Mouse (Mus musculus): ENCODE data around the gene Mpv17l. TPM values are rescaled to one million over a fixed set of nuclear protein-coding genes. Genes with fewer than 3 reads are reported as not detected.
"Not testable (repeated sequence)": the region's sequence is repeated elsewhere in the genome, so short reads cannot be mapped to it uniquely, and the experiment has no call there.

The Mpv17l gene
- total and polyA plus RNA-seq, 2 experiments from 2014 or later, result 2.0 to 2.3 TPM

DNA sequence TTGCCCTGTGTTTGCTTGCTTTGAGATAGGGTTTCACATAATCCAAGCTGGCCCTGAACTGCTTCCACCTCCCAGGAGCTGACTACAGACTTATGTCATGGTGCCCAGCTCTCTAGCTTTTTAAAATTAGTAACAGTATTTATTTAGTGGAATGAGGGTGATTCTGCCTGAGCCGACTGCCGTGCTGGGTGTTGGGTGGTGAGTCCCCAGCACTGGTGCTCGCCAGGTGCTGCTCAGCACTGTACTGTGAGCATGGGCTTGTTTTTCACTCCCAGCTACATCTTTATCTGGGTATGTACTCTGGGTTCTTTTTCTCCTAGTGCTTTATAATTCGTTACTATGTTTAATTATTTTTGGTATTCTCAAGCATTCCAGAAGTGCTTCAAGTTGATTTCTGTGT, 42.2 kb downstream of the Mpv17l start:
- no peaks in the 10 kb centered on the region for H3K36me3 ChIP-seq (replicated peaks; ENCODE audit: control insufficient read depth, insufficient read depth, low read length)
- no peak overlapping the region for H3K4me3 ChIP-seq (ENCODE audit: low read depth, low read length)
- 61% methylated on average over 4 of the region's 4 CpGs for WGBS

DNA sequence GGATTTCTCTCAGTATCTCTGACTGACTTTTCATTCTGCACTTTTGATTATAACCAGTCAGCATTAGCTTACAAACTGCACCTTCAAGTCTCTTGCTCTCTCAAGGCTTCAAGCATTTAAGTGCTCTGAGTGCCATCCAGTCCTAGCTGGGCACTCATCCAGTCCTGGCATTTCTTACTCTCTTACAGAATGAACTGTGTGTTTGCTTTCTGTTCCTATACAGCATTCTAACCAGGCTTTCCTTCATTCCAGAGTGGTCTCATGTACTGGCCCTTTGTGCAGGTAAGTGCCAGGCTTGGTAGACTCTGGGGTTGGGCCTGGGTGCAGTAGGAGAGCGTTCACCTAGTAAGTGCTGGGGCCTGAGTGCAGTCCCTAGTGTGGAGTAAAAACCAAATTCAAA, 43.3 kb downstream of the Mpv17l start:
- Histone ChIP-seq H3K4me1 (ENCODE audit: control insufficient read depth, insufficient read depth) (no peaks in the 10 kb centered on the region), H3K4me3 (ENCODE audit: low read depth, low read length) (no peak overlapping the region), H3K4me2 (ENCODE audit: low read depth, low read length) (no peak overlapping the region), H3K27ac (ENCODE audit: low read depth) (no peak overlapping the region), H3K9me3 (replicated peaks; ENCODE audit: control insufficient read depth, low read length) (no peaks in the 10 kb centered on the region), H3K27me3 (ENCODE audit: control insufficient read depth, insufficient read depth, low read length) (peaks cover under 1% of the 10 kb centered on the region; the same call in 1 of the 2 replicates), H3K9ac (replicated peaks; ENCODE audit: low read depth, low read length) (no peak overlapping the region), H3K36me3 (replicated peaks; ENCODE audit: control insufficient read depth, insufficient read depth, low read length) (no peaks in the 10 kb centered on the region)
- WGBS, result 93% methylated on average over 1 of the region's 1 CpGs
- no peak for ATAC-seq (ENCODE audit: insufficient read depth, low read depth)
- DNase-seq (ENCODE audit: low spot score), result no peak
- TF ChIP-seq CTCF (IDR thresholded peaks at IDR 0.05; ENCODE audit: low read depth) (no peak), EP300 (IDR thresholded peaks at IDR 0.05; ENCODE audit: low read depth) (no peak)

More for the DNA sequence above, 42.2 kb downstream of the Mpv17l start:
- Histone ChIP-seq H3K4me1 (ENCODE audit: control insufficient read depth, insufficient read depth) (no peaks in the 10 kb centered on the region), H3K9ac (replicated peaks; ENCODE audit: low read depth, low read length) (no peak overlapping the region), H3K9me3 (replicated peaks; ENCODE audit: control insufficient read depth, low read length) (no peaks in the 10 kb centered on the region), H3K27me3 (ENCODE audit: control insufficient read depth, insufficient read depth, low read length) (peaks cover 5% of the 10 kb centered on the region; the same call in 1 of the 2 replicates), H3K4me2 (ENCODE audit: low read depth, low read length) (no peak overlapping the region), H3K27ac (ENCODE audit: low read depth) (no peak overlapping the region)
- TF ChIP-seq EP300 (IDR thresholded peaks at IDR 0.05; ENCODE audit: low read depth) (no peak), CTCF (IDR thresholded peaks at IDR 0.05; ENCODE audit: low read depth) (no peak)
- no peak for DNase-seq (ENCODE audit: low spot score)
- no peak for ATAC-seq (ENCODE audit: insufficient read depth, low read depth)

DNA sequence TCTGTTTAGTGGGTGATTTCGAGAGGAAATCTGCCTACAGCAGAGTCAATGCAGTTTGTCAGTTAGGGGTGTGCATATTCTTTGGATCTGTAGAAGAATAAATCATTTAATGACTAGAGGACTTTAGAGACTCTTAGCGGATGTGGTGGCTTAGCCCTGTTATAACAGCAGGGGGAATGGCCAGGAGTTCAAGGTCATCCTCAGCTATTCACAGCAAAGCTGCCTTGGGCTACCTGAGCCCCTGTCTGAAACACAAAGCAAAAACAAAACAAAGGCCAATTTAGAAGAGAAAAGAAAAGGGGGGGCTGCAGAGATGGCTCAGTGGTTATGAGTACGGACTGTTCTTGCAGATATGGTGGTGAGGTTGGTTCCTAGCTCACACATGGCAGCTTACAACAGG, 48.3 kb downstream of the Mpv17l start:
- no peak overlapping the region for H3K4me2 ChIP-seq (ENCODE audit: low read depth, low read length)
- H3K27me3 ChIP-seq (ENCODE audit: control insufficient read depth, insufficient read depth, low read length), result no peaks in the 10 kb centered on the region
- ATAC-seq (ENCODE audit: insufficient read depth, low read depth), result no peak
- H3K36me3 ChIP-seq (replicated peaks; ENCODE audit: control insufficient read depth, insufficient read depth, low read length), result no peaks in the 10 kb centered on the region
- no peak overlapping the region for H3K27ac ChIP-seq (ENCODE audit: low read depth)
- no peak for DNase-seq (ENCODE audit: low spot score)
- no peak overlapping the region for H3K4me3 ChIP-seq (ENCODE audit: low read depth, low read length)
- TF ChIP-seq EP300 (IDR thresholded peaks at IDR 0.05; ENCODE audit: low read depth) (no peak), CTCF (IDR thresholded peaks at IDR 0.05; ENCODE audit: low read depth) (no peak)
- H3K4me1 ChIP-seq (ENCODE audit: control insufficient read depth, insufficient read depth), result no peaks in the 10 kb centered on the region
- H3K9ac ChIP-seq (replicated peaks; ENCODE audit: low read depth, low read length), result no peak overlapping the region
- H3K9me3 ChIP-seq (replicated peaks; ENCODE audit: control insufficient read depth, low read length), result no peaks in the 10 kb centered on the region
- 77% methylated on average over 3 of the region's 3 CpGs for WGBS

DNA sequence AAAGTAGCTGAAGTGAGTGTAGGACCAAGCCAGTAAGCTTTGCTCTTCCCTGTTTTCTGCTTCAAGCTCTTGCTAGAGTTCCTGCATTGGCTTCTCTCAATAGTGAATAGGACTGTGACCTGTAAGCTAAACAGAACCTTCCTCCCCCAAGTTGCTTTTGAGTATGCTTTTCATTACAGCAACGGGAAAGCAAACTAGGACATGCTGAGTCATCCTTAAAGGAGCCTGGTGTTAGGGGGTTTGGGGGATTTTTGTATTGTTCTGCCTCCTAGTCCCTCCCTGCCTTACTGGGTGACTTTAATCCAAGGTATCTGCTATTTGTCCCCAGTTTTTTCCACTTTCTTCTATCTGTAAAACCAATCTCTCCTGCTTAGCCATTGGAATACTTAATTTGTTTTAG, 59.1 kb downstream of the Mpv17l start:
- H3K27me3 ChIP-seq (ENCODE audit: control insufficient read depth, insufficient read depth, low read length), result no peaks in the 10 kb centered on the region
- TF ChIP-seq EP300 (IDR thresholded peaks at IDR 0.05; ENCODE audit: low read depth) (no peak), CTCF (IDR thresholded peaks at IDR 0.05; ENCODE audit: low read depth) (no peak)
- H3K36me3 ChIP-seq (replicated peaks; ENCODE audit: control insufficient read depth, insufficient read depth, low read length), result no peaks in the 10 kb centered on the region
- no peak overlapping the region for H3K9ac ChIP-seq (replicated peaks; ENCODE audit: low read depth, low read length)
- ATAC-seq (ENCODE audit: insufficient read depth, low read depth) (no peak), DNase-seq (ENCODE audit: low spot score) (no peak)
- H3K9me3 ChIP-seq (replicated peaks; ENCODE audit: control insufficient read depth, low read length), result no peaks in the 10 kb centered on the region
- H3K4me2 ChIP-seq (ENCODE audit: low read depth, low read length), result no peak overlapping the region
- no peak overlapping the region for H3K27ac ChIP-seq (ENCODE audit: low read depth)
- no peaks in the 10 kb centered on the region for H3K4me1 ChIP-seq (ENCODE audit: control insufficient read depth, insufficient read depth)
- 27% methylated on average over 1 of the region's 1 CpGs for WGBS
- no peak overlapping the region for H3K4me3 ChIP-seq (ENCODE audit: low read depth, low read length)

DNA sequence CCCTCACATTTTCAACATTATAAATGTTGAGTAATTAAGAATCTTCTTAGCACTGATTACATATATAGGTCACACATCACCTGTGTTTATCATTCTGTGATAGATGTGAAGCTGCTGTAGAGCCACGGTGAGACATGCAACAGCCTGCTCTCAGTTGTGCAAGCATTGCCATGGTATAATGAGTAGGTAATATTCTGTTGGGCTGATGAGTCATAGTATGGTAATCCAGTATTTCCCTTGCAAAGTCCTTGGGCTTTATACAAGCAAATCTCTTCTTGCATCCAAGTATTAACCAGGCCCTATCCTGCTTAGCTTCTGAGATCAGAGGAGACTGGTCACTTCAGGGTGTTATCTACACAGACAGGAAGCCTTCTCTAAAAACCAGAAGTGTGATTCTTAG, 66.1 kb downstream of the Mpv17l start:
- Histone ChIP-seq H3K27me3 (ENCODE audit: control insufficient read depth, insufficient read depth, low read length) (no peaks in the 10 kb centered on the region), H3K4me3 (ENCODE audit: low read depth, low read length) (no peak overlapping the region), H3K4me2 (ENCODE audit: low read depth, low read length) (no peak overlapping the region), H3K4me1 (ENCODE audit: control insufficient read depth, insufficient read depth) (no peaks in the 10 kb centered on the region), H3K27ac (ENCODE audit: low read depth) (no peak overlapping the region), H3K9me3 (replicated peaks; ENCODE audit: control insufficient read depth, low read length) (no peaks in the 10 kb centered on the region), H3K9ac (replicated peaks; ENCODE audit: low read depth, low read length) (no peak overlapping the region), H3K36me3 (replicated peaks; ENCODE audit: control insufficient read depth, insufficient read depth, low read length) (no peaks in the 10 kb centered on the region)
- no peak for TF ChIP-seq CTCF (IDR thresholded peaks at IDR 0.05; ENCODE audit: low read depth)
- no peak for TF ChIP-seq EP300 (IDR thresholded peaks at IDR 0.05; ENCODE audit: low read depth)
- no peak for DNase-seq (ENCODE audit: low spot score)
- WGBS, result 80% methylated on average over 1 of the region's 1 CpGs
- no peak for ATAC-seq (ENCODE audit: insufficient read depth, low read depth)

DNA sequence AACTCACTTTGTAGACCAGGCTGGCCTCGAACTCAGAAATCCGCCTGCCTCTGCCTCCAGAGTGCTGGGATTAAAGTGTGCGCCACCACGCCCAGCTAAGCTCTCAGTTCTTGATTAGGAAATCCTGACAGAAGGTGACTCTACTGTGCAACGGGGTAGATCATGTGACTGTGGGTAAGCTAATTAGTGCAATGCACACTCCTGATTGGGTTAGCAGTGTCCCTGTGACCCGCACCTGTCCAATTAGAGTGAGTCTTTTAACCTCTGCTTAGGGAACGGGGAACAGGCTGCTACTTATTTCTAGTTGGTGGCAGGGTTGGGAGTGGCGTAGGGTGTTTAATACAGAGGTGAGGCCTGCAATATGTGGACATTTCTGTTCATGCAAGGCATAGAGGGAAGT, 69.1 kb downstream of the Mpv17l start:
- 82% methylated on average over 8 of the region's 8 CpGs for WGBS
- ATAC-seq (ENCODE audit: insufficient read depth, low read depth) (no peak), DNase-seq (ENCODE audit: low spot score) (no peak)
- Histone ChIP-seq H3K27me3 (ENCODE audit: control insufficient read depth, insufficient read depth, low read length) (no peaks in the 10 kb centered on the region), H3K36me3 (replicated peaks; ENCODE audit: control insufficient read depth, insufficient read depth, low read length) (no peaks in the 10 kb centered on the region), H3K4me3 (ENCODE audit: low read depth, low read length) (no peak overlapping the region), H3K9ac (replicated peaks; ENCODE audit: low read depth, low read length) (no peak overlapping the region), H3K4me1 (ENCODE audit: control insufficient read depth, insufficient read depth) (no peaks in the 10 kb centered on the region), H3K9me3 (replicated peaks; ENCODE audit: control insufficient read depth, low read length) (no peaks in the 10 kb centered on the region), H3K27ac (ENCODE audit: low read depth) (no peak overlapping the region), H3K4me2 (ENCODE audit: low read depth, low read length) (no peak overlapping the region)
- TF ChIP-seq CTCF (IDR thresholded peaks at IDR 0.05; ENCODE audit: low read depth) (no peak), EP300 (IDR thresholded peaks at IDR 0.05; ENCODE audit: low read depth) (no peak)

DNA sequence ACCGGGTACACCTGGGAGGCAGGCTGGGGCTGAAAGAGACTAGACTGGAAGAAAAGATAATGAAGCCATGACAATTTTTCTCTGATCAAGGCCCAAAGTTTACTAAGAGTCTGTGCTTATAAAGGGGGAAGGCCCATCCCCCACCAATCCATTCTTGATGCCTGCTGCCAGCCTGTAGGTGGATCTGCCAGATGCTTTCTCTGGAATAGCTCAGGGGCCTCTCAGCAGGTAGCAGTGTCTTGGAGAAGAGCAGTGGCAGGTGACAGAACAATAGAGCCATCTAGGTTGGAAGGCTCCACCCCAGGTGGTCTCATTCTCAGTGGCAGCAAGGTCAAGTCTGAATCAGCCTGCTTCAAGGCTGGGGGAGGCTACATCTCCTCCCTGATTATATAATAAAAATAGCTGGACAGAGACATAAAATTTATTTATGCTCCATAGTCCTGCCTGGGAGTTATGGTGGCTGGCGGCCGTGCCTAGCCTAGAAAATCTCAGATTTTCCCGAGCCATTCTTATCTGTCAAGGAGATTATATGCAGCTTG, 73.5 kb downstream of the Mpv17l start:
- H3K9ac ChIP-seq (replicated peaks; ENCODE audit: low read depth, low read length); H3K4me1 ChIP-seq (ENCODE audit: control insufficient read depth, insufficient read depth); H3K27me3 ChIP-seq (ENCODE audit: control insufficient read depth, insufficient read depth, low read length); ATAC-seq (ENCODE audit: insufficient read depth, low read depth); H3K4me3 ChIP-seq (ENCODE audit: low read depth, low read length); DNase-seq (ENCODE audit: low spot score); H3K4me2 ChIP-seq (ENCODE audit: low read depth, low read length); H3K27ac ChIP-seq (ENCODE audit: low read depth); H3K36me3 ChIP-seq (replicated peaks; ENCODE audit: control insufficient read depth, insufficient read depth, low read length); H3K9me3 ChIP-seq (replicated peaks; ENCODE audit: control insufficient read depth, low read length): not testable (repeated sequence)
- WGBS, result 74% methylated on average over 4 of the region's 4 CpGs

DNA sequence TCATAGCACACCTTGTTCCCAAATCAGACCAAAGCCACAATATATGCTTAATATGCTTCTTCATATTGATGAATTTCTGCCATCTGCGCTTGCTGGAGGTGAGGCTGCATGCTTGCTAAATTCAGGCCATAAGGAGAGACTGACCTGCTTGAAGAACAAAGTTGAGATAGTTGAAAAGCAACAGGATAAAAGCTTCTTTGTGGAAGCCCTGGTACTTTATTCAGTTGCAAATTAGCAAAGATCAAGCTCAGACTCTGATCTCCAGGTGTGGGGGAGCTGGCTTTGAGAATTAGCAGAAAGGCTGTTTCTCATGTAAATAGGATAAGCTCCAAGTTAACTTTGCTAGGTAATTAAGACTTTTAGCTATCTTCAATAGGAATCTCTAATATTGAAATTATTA, 74.1 kb downstream of the Mpv17l start:
- not testable (repeated sequence) for H3K27ac ChIP-seq (ENCODE audit: low read depth); ATAC-seq (ENCODE audit: insufficient read depth, low read depth)
- WGBS, result 54% methylated on average over 1 of the region's 1 CpGs

More for the DNA sequence above, 74.1 kb downstream of the Mpv17l start:
- H3K9ac ChIP-seq (replicated peaks; ENCODE audit: low read depth, low read length); H3K9me3 ChIP-seq (replicated peaks; ENCODE audit: control insufficient read depth, low read length); DNase-seq (ENCODE audit: low spot score); H3K36me3 ChIP-seq (replicated peaks; ENCODE audit: control insufficient read depth, insufficient read depth, low read length); H3K4me2 ChIP-seq (ENCODE audit: low read depth, low read length); H3K4me1 ChIP-seq (ENCODE audit: control insufficient read depth, insufficient read depth); H3K4me3 ChIP-seq (ENCODE audit: low read depth, low read length); H3K27me3 ChIP-seq (ENCODE audit: control insufficient read depth, insufficient read depth, low read length): not testable (repeated sequence)
